Mouse (Mus musculus): ENCODE measurements at regions not wholly inside any gene's neighbourhood (a gene's known extent, or its start where the extent isn't known, plus 50 kb on each side); places are given as distances from the start of the nearest gene placed in this dataset.

DNA sequence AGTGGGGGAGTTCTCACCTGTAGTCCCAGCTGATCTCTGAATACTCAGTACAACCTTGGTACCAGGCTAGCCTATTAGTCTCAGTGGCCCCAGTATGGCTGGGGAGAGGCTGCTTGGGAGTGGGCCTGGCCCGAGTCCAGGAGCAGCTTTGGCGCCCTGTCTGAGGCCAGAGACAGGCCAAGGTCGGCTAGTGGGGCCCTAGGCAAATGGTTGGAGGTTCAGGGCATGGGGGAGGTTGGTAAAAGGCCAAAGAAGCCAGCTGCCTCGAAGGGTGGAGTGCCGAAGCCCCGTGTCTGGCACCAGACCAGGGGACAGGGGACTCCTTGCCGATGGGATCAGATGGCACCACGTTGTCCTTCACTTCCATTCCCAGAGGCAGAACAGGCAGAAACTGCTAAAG, 182.9 kb downstream of the Maf start:
- no peak for TF ChIP-seq NRF1 (IDR thresholded peaks at IDR 0.05; ENCODE audit: insufficient read depth, low read depth, low read length, poor library complexity, severe bottlenecking)
- no peak for TF ChIP-seq ZKSCAN1 (IDR thresholded peaks at IDR 0.05; ENCODE audit: low read depth, low read length)
- TF ChIP-seq POLR2AphosphoS5 (IDR thresholded peaks at IDR 0.05; ENCODE audit: borderline replicate concordance, low read depth, low read length), result no peak
- Histone ChIP-seq H3K27me3 (ENCODE audit: control insufficient read depth in 1 of 2, insufficient read depth in 2 of 2, low read length in 2 of 2) (no peaks in the 10 kb centered on the region), H3K9ac (ENCODE audit: control insufficient read depth, low read depth, low read length, poor library complexity, severe bottlenecking) (no peak overlapping the region), H3K79me2 (ENCODE audit: control insufficient read depth, insufficient read depth, low read length, poor library complexity) (no peaks in the 10 kb centered on the region), H3K36me3 (ENCODE audit: control insufficient read depth in 1 of 2, insufficient read depth in 2 of 2, low read length in 2 of 2) (no peaks in the 10 kb centered on the region), H3K4me3 (ENCODE audit: control insufficient read depth in 1 of 2, insufficient read depth in 1 of 2, low read depth in 2 of 2, low read length in 2 of 2) (no peak overlapping the region), H3K9me3 (replicated peaks; ENCODE audit: insufficient read depth, low read length) (no peaks in the 10 kb centered on the region), H3K4me1 (ENCODE audit: control insufficient read depth in 1 of 2, insufficient read depth in 2 of 2, low read length in 2 of 2) (no peaks in the 10 kb centered on the region), H3K27ac (ENCODE audit: control insufficient read depth, low read depth, low read length) (no peak overlapping the region)
- DNase-seq (ENCODE audit: low read depth, low spot score), result no peak

DNA sequence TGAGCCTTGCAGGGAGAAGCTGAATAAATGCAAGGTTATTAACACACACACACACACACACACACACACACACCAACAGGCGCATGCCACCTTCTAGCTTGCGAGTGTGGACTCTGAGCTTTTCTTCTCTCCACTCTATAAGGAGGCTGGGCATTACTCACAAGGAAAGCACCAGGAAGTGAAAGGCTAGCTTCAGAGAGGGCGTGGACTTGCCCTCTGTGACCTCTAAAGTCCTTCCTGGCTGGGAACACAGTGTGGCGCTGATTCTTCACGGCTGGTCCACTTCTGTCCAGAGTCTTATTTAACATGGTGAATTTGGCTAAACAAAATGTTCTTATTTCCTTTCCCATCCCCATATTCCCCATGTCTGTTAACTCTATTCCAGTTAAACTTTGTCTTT, 185.1 kb downstream of the Maf start:
- Histone ChIP-seq H3K4me1 (ENCODE audit: control insufficient read depth in 1 of 2, insufficient read depth in 2 of 2, low read length in 2 of 2) (no peaks in the 10 kb centered on the region), H3K9me3 (replicated peaks; ENCODE audit: insufficient read depth, low read length) (no peaks in the 10 kb centered on the region), H3K4me3 (ENCODE audit: control insufficient read depth in 1 of 2, insufficient read depth in 1 of 2, low read depth in 2 of 2, low read length in 2 of 2) (no peak overlapping the region), H3K79me2 (ENCODE audit: control insufficient read depth, insufficient read depth, low read length, poor library complexity) (no peaks in the 10 kb centered on the region), H3K27ac (ENCODE audit: control insufficient read depth, low read depth, low read length) (no peak overlapping the region), H3K9ac (ENCODE audit: control insufficient read depth, low read depth, low read length, poor library complexity, severe bottlenecking) (no peak overlapping the region), H3K27me3 (ENCODE audit: control insufficient read depth in 1 of 2, insufficient read depth in 2 of 2, low read length in 2 of 2) (no peaks in the 10 kb centered on the region), H3K36me3 (ENCODE audit: control insufficient read depth in 1 of 2, insufficient read depth in 2 of 2, low read length in 2 of 2) (no peaks in the 10 kb centered on the region)
- no peak for DNase-seq (ENCODE audit: low read depth, low spot score)
- no peak for TF ChIP-seq GABPA (IDR thresholded peaks at IDR 0.05; ENCODE audit: low read depth, low read length)
- no peak for TF ChIP-seq USF1 (IDR thresholded peaks at IDR 0.05; ENCODE audit: low read depth, low read length)
- TF ChIP-seq E2F4 (IDR thresholded peaks at IDR 0.05; ENCODE audit: borderline replicate concordance, low read depth, low read length), result no peak
- no peak for TF ChIP-seq MAX (IDR thresholded peaks at IDR 0.05; ENCODE audit: low read length)
- no peak for TF ChIP-seq MYC (IDR thresholded peaks at IDR 0.05; ENCODE audit: low read depth, low read length)
- no peak for TF ChIP-seq KAT2A (conservative IDR thresholded peaks at IDR 0.05; ENCODE audit: low read depth, low read length)
- no peak for TF ChIP-seq MAFK (IDR thresholded peaks at IDR 0.05; ENCODE audit: borderline replicate concordance, low read depth, low read length)
- TF ChIP-seq MAZ (IDR thresholded peaks at IDR 0.05; ENCODE audit: low read depth, low read length), result no peak
- TF ChIP-seq ZKSCAN1 (IDR thresholded peaks at IDR 0.05; ENCODE audit: low read depth, low read length), result no peak

DNA sequence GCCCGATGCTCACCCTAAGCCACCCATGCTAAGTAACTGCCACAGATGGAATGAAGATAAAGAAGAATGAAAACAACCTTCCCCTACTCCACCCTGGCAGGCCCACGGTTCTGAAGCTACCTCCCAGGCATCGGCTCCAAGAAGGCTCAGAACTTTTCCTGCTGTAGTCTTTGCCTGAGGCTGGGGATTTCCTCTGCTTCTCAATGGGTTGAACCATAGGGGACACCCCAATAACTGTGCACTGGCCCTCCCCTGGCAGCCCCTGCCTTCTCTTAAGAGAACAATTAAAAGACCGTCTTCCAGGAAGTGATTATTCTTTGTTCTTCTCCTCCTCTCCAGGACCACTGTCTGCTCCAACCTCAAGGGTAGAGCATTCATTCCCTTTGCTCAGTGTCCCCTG, 191.9 kb downstream of the Maf start:
- Histone ChIP-seq H3K9me3 (replicated peaks; ENCODE audit: insufficient read depth, low read length) (no peaks in the 10 kb centered on the region), H3K9ac (ENCODE audit: control insufficient read depth, low read depth, low read length, poor library complexity, severe bottlenecking) (no peak overlapping the region), H3K27me3 (ENCODE audit: control insufficient read depth in 1 of 2, insufficient read depth in 2 of 2, low read length in 2 of 2) (no peaks in the 10 kb centered on the region), H3K4me1 (ENCODE audit: control insufficient read depth in 1 of 2, insufficient read depth in 2 of 2, low read length in 2 of 2) (no peaks in the 10 kb centered on the region), H3K27ac (ENCODE audit: control insufficient read depth, low read depth, low read length) (no peak overlapping the region), H3K36me3 (ENCODE audit: control insufficient read depth in 1 of 2, insufficient read depth in 2 of 2, low read length in 2 of 2) (no peaks in the 10 kb centered on the region), H3K4me3 (ENCODE audit: control insufficient read depth in 1 of 2, insufficient read depth in 1 of 2, low read depth in 2 of 2, low read length in 2 of 2) (no peak overlapping the region), H3K79me2 (ENCODE audit: control insufficient read depth, insufficient read depth, low read length, poor library complexity) (no peaks in the 10 kb centered on the region)
- no peak for DNase-seq (ENCODE audit: low read depth, low spot score)
- TF ChIP-seq POLR2AphosphoS5 (IDR thresholded peaks at IDR 0.05; ENCODE audit: borderline replicate concordance, low read depth, low read length) (no peak), USF2 (IDR thresholded peaks at IDR 0.05; ENCODE audit: borderline replicate concordance in 1 of 2, insufficient read depth in 1 of 2, low read depth in 1 of 2, low read length in 2 of 2) (no peak), NELFE (IDR thresholded peaks at IDR 0.05; ENCODE audit: low read depth, low read length) (no peak), MEF2A (IDR thresholded peaks at IDR 0.05; ENCODE audit: extremely low read depth, insufficient replicate concordance, low read depth, low read length, poor library complexity, severe bottlenecking) (no peak), POLR2AphosphoS2 (IDR thresholded peaks at IDR 0.05; ENCODE audit: low read length) (no peak), POLR2A (IDR thresholded peaks at IDR 0.05; ENCODE audit: control insufficient read depth in 1 of 2, insufficient read depth in 1 of 2, low read depth in 1 of 2, low read length in 2 of 2, poor library complexity in 1 of 2) (no peak), BHLHE40 (IDR thresholded peaks at IDR 0.05; ENCODE audit: borderline replicate concordance, low read depth, low read length) (no peak), RAD21 (IDR thresholded peaks at IDR 0.05; ENCODE audit: low read depth, low read length) (no peak), MAZ (IDR thresholded peaks at IDR 0.05; ENCODE audit: low read depth, low read length) (no peak), MYC (IDR thresholded peaks at IDR 0.05; ENCODE audit: low read depth, low read length) (no peak), RCOR1 (IDR thresholded peaks at IDR 0.05; ENCODE audit: low read depth, low read length) (no peak), ELF1 (IDR thresholded peaks at IDR 0.05; ENCODE audit: low read depth, low read length) (no peak), CHD2 (IDR thresholded peaks at IDR 0.05; ENCODE audit: low read length) (no peak), MAX (IDR thresholded peaks at IDR 0.05; ENCODE audit: low read length) (no peak), ETS1 (IDR thresholded peaks at IDR 0.05; ENCODE audit: low read depth, low read length) (no peak), NRF1 (IDR thresholded peaks at IDR 0.05; ENCODE audit: insufficient read depth, low read depth, low read length, poor library complexity, severe bottlenecking) (no peak), TBP (IDR thresholded peaks at IDR 0.05; ENCODE audit: low read depth, low read length) (no peak)

All from MEL (cell line).